Mouse (Mus musculus): Measurements from ENCODE around the gene Msl1.

Gene Msl1

GRCm38 (mm10) chr11:98764746-98765145 lies 30.6 kb upstream of the Msl1 start:
- no peak for DNase-seq

- DNase-seq, result peak; percentile 66
These were observed 29.7 kb upstream of the Msl1 start for GRCm38 (mm10) chr11:98765421-98766309.

- peak; percentile 58 for DNase-seq
These were observed 29.0 kb upstream of the Msl1 start for GRCm38 (mm10) chr11:98766346-98766745.

- DNase-seq, result peak; percentile 70
These were observed 28.5 kb upstream of the Msl1 start for GRCm38 (mm10) chr11:98766816-98767215.

- DNase-seq, result peak; percentile 75
These were observed 28.0 kb upstream of the Msl1 start for GRCm38 (mm10) chr11:98767276-98767675.

- DNase-seq, result no peak
These were observed 27.6 kb upstream of the Msl1 start for GRCm38 (mm10) chr11:98767713-98768112.

- peak; percentile 65 for DNase-seq
These were observed 26.9 kb upstream of the Msl1 start for GRCm38 (mm10) chr11:98768127-98769006.

- DNase-seq, result peak; percentile 64
These were observed 26.0 kb upstream of the Msl1 start for GRCm38 (mm10) chr11:98769007-98769954.

- peak; percentile 78 for DNase-seq
These were observed 25.0 kb upstream of the Msl1 start for GRCm38 (mm10) chr11:98770096-98770975.

- no peak for DNase-seq
These were observed 24.2 kb upstream of the Msl1 start for GRCm38 (mm10) chr11:98771131-98771530.

GRCm38 (mm10) chr11:98771844-98772525 lies 23.3 kb upstream of the Msl1 start:
- peak; percentile 81 for DNase-seq

GRCm38 (mm10) chr11:98772667-98773171 lies 22.6 kb upstream of the Msl1 start:
- DNase-seq, result peak; percentile 84

- DNase-seq, result peak; percentile 100
These were observed 21.6 kb upstream of the Msl1 start for GRCm38 (mm10) chr11:98773635-98774295.

- no peak for DNase-seq
These were observed 20.6 kb upstream of the Msl1 start, which contains the start of gene Nr1d1 for GRCm38 (mm10) chr11:98774582-98775347. Gene Nr1d1, minus strand, starts transcription at chr11:98775333.

- peak; percentile 100 for DNase-seq
These were observed 19.8 kb upstream of the Msl1 start for GRCm38 (mm10) chr11:98775348-98776051.

GRCm38 (mm10) chr11:98776052-98776764 lies 19.1 kb upstream of the Msl1 start:
- DNase-seq, result no peak

- DNase-seq, result peak; percentile 63
These were observed 18.3 kb upstream of the Msl1 start for GRCm38 (mm10) chr11:98776843-98777590.

Measured in cerebellum, adult 9-11 months (tissue).